Mouse (Mus musculus) forebrain, embryonic 10.5 days (tissue): Measurements from ENCODE around the gene Srsf5. TPM values are rescaled to one million over a fixed set of nuclear protein-coding genes. Genes with fewer than 3 reads are reported as not detected.

Source experiments
- DNase-seq: peaks from one replicate; pipeline ENCODE4 v3.0.0-alpha.2; 2017; ENCODE audit warnings: low spot score; ENCODE audit errors: extremely low spot score
- H3K27ac ChIP-seq: fragments of 300-500 bp; sonication (generic); 2 replicates; pipeline ENCODE4 v1.5.1; 2016; ENCODE audit warnings: mild to moderate bottlenecking
- H3K27me3 ChIP-seq: fragments of 300-500 bp; sonication (generic); 2 replicates; pipeline ENCODE4 v1.6.1; 2016; ENCODE audit warnings: mild to moderate bottlenecking; ENCODE audit not compliant: poor library complexity, severe bottlenecking
- H3K36me3 ChIP-seq: fragments of 300-500 bp; sonication (generic); replicated peaks from 2 replicates; pipeline ENCODE4 v1.6.1; 2016; ENCODE audit warnings: mild to moderate bottlenecking, moderate library complexity
- H3K4me1 ChIP-seq: fragments of 300-500 bp; sonication (generic); 2 replicates; pipeline ENCODE4 v1.6.1; 2016
- H3K4me3 ChIP-seq: fragments of 300-500 bp; sonication (generic); 2 replicates; pipeline ENCODE4 v1.5.1; 2016; ENCODE audit warnings: mild to moderate bottlenecking, moderate library complexity
- H3K9me3 ChIP-seq: fragments of 300-500 bp; sonication (generic); 2 replicates; pipeline ENCODE4 v1.6.1; 2016; ENCODE audit warnings: mild to moderate bottlenecking, moderate library complexity
- WGBS: fragments of 180-500 bp; shearing (Covaris S2); methylation state at CpG from one replicate; pipeline ENCODE4 v1.1.7; 2016; 5-methylcytosine and 5-hydroxymethylcytosine counted together
- polyA plus RNA-seq: library from polyadenylated mRNA; unstranded; fragments of >200 nt; fragmentation: Nextera tagmentation; extraction: Ambion mirVana; gene quantifications from 2 replicates; pipeline ENCODE4 v1.2.1, GENCODE M21; 2016

Srsf5 gene
- polyA plus RNA-seq, 1 experiment from 2014 or later: 563 TPM

DNA sequence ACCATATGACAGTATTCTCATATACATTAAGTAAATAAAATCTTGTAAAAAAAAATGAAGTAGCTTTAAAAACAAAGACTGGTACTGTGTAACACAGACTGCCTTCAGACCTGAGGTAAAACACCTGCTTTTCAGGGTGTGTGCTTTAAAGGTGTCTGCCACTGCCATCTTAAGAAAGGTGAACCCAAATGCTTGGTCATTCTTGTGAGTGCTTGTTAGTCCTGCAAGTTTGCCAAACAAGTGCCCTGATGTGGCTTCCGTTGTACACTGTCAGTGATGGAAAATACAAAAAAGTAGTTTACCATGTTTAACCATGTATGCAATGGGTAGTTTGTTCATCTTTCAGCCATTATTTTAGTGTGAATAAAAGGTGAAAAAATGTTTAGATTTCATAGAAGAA lies 7.2 kb downstream of the Srsf5 start:
- no peak for DNase-seq
- no peaks in the 10 kb centered on the region for H3K4me1 ChIP-seq
- no peak overlapping the region for H3K27ac ChIP-seq
- H3K9me3 ChIP-seq: no peaks in the 10 kb centered on the region
- peaks cover 100% of the 10 kb centered on the region for H3K36me3 ChIP-seq
- no peaks in the 10 kb centered on the region for H3K27me3 ChIP-seq
- WGBS: 98% methylated on average over 1 of the region's 1 CpGs
- no peak overlapping the region for H3K4me3 ChIP-seq

DNA sequence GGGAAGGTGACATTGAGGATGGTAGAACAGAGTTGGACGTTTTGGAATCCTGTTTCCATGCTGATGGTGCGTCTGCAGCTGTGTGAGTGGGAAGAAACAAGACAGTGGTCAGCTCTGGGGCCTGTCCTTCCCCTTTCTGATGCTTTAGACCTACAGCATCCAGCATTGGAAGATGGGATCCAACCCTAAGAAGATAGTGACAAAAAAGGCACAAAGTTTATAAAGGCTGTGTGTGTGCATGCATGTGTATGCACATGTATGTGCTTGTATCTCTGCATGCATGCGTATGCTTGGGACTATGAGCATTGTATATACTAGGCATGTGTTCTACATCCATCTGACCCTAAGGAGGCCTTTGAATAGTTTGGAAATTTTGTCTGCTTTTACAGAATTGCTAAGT lies 10.7 kb downstream of the Srsf5 start:
- no peak overlapping the region for H3K27ac ChIP-seq
- 91% methylated on average over 3 of the region's 3 CpGs for WGBS
- H3K27me3 ChIP-seq: no peaks in the 10 kb centered on the region
- H3K4me3 ChIP-seq: no peak overlapping the region
- no peaks in the 10 kb centered on the region for H3K9me3 ChIP-seq
- H3K4me1 ChIP-seq: no peaks in the 10 kb centered on the region
- no peak for DNase-seq
- peaks cover 98% of the 10 kb centered on the region for H3K36me3 ChIP-seq

DNA sequence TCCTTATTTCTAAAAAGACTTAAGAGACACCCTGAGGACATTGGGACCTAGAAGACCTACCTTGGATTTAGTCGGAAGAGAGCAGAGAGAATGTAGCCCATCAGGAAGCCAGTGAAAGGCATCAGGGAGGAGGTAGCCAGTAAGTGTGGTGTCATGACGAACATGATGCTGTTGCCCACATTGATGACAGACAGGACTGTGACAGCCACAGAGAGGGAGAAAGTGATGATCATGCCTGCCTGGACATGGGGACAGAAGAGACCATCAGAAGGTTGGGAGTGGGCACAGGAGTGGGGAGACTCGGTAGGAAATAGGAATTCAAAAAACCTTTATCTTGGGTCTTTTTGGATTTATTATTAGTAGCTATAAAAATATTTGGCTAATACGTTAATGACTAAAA lies 12.7 kb downstream of the Srsf5 start:
- Histone ChIP-seq H3K36me3 (peaks cover 89% of the 10 kb centered on the region), H3K4me1 (no peaks in the 10 kb centered on the region), H3K9me3 (no peaks in the 10 kb centered on the region), H3K4me3 (no peak overlapping the region), H3K27me3 (no peaks in the 10 kb centered on the region), H3K27ac (no peak overlapping the region)
- 91% methylated on average over 4 of the region's 4 CpGs for WGBS
- DNase-seq: no peak

DNA sequence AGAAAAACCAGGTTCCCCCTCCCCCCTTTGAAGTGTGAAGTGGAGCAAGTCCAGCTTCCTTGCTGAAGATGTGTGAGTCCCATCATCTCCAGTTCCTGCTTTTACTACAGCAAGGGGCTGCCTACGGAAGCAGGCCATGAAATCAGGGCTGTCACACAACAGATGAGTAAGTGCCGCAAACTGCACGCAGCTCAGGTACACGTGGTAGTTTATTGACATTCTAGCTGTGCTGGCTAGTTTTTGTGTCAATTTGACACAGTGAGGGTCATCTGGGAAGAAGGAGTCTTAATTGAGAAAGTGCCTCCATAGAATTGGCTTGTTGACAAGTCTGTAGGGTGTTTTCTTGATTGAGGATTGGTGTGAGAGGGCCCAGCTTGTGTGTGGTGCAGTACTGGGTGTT lies 17.3 kb downstream of the Srsf5 start:
- no peak overlapping the region for H3K4me3 ChIP-seq
- DNase-seq: no peak

DNA sequence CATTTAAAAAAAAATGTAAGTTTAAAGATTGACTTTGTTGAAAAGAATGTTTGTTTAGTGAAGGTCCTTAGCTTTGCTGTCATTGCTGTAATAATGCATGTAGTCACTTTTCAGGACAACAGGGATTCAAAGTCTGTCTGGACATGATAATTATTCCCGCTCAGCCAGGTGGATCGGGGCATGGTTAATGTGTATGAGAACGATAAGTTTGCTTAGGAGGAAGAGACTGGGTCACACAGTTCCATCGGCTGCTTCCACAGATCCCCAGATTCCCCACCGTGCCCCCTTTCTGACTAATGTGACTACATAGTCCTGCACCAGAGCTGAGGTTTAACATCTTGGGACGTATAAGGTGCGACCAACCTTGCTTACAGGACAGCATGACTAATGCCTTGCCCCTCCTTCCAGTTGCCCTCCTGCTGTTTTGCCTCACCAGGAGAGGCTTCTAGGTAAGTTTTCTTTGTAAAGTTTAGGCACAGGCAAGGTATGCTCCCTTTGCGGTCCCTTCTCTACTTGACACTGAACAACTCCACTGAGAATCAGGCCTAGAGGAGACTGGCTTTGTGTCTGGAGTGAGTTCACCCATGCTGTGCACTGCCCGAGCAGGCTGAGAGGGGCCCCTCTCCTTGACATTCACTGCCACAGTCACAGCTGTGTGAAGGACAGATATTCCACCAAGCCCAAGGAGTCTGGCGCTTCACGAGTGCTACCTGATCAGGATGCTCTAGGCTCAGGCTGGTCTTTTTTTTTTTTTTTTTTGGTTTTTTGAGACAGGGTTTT lies 20.9 kb downstream of the Srsf5 start:
- DNase-seq: no peak
- Histone ChIP-seq H3K4me1 (peaks cover 7% of the 10 kb centered on the region; the same call in 1 of the 2 replicates), H3K4me3 (no peak overlapping the region), H3K27ac (no peak overlapping the region), H3K27me3 (no peaks in the 10 kb centered on the region), H3K9me3 (no peaks in the 10 kb centered on the region), H3K36me3 (peaks cover 8% of the 10 kb centered on the region)
- 86% methylated on average over 11 of the region's 11 CpGs for whole genome bisulfite sequencing

More for the DNA sequence above, 17.3 kb downstream of the Srsf5 start:
- Histone ChIP-seq H3K27me3 (no peaks in the 10 kb centered on the region), H3K36me3 (peaks cover 43% of the 10 kb centered on the region), H3K27ac (no peak overlapping the region), H3K4me1 (no peaks in the 10 kb centered on the region), H3K9me3 (no peaks in the 10 kb centered on the region)
- 90% methylated on average over 4 of the region's 4 CpGs for WGBS

DNA sequence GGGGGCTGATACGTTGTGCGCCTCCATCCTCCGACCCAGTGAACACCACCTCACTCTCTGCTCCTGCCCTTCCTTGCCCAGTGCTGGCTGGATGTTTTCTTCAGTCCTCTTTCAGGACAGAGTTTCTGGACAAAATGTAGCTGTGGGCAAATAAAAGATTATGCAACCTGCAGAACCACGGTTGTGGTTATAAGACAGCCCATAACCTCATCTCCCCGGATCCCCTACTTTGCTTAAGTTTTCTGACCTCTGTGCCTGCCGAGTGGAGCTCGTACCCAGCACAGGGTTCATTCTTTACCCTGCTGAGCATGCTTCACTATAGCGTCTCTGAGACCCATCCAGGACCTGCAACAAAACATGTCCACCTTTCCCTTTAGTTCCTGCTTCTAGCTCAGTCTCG lies 22.6 kb downstream of the Srsf5 start:
- WGBS: 89% methylated on average over 9 of the region's 9 CpGs
- H3K36me3 ChIP-seq: no peaks in the 10 kb centered on the region
- H3K9me3 ChIP-seq: no peaks in the 10 kb centered on the region
- peaks cover 17% of the 10 kb centered on the region for H3K4me1 ChIP-seq
- DNase-seq: no peak
- no peak overlapping the region for H3K27ac ChIP-seq
- H3K4me3 ChIP-seq: no peak overlapping the region
- H3K27me3 ChIP-seq: no peaks in the 10 kb centered on the region

DNA sequence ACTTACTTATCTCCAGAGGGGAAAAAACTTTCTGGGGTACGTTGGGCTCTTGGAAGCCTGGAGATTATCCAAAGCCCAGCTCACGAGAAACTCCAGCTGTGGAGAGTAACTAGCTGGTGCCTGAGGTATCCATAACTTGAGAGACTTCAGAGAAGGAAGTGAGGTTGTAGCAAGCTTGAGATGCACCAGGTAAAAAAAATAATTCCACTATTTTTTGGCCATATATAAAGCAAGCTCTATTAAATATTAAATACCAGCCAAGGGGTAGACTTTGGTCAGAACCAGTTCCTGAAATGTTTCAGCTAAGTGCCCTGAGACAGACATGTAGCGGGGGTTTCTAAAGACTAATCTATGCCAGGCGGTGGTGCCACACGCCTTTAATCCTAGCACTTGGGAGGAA lies 23.3 kb downstream of the Srsf5 start, which contains the start of gene Slc10a1:
Gene Slc10a1, minus strand, starts transcription at position 101 of the 400 bp plus-strand sequence.
- no peaks in the 10 kb centered on the region for H3K36me3 ChIP-seq
- 93% methylated on average over 5 of the region's 5 CpGs for WGBS
- H3K27ac ChIP-seq: no peak within 1 kb of the TSS
- H3K27me3 ChIP-seq: no peaks in the 10 kb centered on the region
- H3K9me3 ChIP-seq: no peaks in the 10 kb centered on the region
- DNase-seq: no peak
- H3K4me1 ChIP-seq: peaks cover 17% of the 10 kb centered on the region
- no peak within 1 kb of the TSS for H3K4me3 ChIP-seq

DNA sequence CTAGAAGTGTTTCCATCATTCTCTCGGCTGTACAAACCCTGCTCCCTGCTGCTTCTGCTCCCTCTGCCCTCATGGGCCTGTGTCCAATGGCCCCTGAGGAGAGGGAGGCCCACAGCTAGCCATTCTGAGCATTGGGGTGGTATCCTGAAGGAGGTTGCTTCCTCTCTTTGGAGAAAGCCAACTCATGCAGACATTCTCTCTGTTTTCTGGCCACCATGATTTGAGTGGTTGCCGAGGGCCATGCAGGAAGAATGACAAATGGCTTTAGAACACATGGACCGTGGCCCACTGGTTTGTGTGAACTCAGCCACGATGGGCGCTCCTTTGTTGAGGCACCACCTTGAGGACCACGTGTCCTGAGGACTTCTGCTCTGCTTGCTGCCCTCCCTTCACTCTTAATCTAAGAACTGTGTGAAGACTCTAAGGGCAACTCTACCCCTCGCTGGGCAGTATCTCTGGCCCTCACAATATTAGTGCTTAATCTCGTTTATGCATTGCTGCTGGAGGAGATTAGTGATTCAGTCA lies 24.9 kb downstream of the Srsf5 start:
- DNase-seq: no peak
- Histone ChIP-seq H3K9me3 (no peaks in the 10 kb centered on the region), H3K27me3 (no peaks in the 10 kb centered on the region), H3K4me3 (no peak overlapping the region), H3K27ac (no peak overlapping the region), H3K4me1 (peaks cover 17% of the 10 kb centered on the region), H3K36me3 (no peaks in the 10 kb centered on the region)
- WGBS: 73% methylated on average over 8 of the region's 8 CpGs

DNA sequence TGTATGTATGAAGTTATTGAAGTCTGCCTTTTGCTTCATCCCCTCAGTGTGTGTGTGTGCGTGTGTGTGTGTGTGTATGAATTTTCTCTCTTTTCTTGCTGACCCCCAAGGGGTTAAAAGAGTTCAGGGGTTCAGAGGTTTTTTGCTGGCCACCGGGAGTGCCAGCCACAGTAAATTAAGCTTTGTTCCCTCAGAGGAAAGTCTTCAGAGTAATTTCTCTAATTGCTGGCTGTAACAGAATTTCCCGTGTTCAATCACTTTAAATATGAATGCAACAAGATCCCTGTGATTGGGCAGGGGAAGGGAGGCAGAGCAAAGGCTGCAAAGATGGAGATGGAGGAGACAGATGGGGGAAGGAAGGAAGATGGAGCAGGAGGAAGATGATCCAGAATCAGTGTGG lies 26.5 kb downstream of the Srsf5 start:
- DNase-seq: no peak
- Histone ChIP-seq H3K27me3 (no peaks in the 10 kb centered on the region), H3K4me3 (no peak overlapping the region), H3K27ac (no peak overlapping the region), H3K4me1 (peaks cover 17% of the 10 kb centered on the region), H3K9me3 (peaks cover 2% of the 10 kb centered on the region; the same call in 1 of the 2 replicates), H3K36me3 (no peaks in the 10 kb centered on the region)
- WGBS: 30% methylated on average over 3 of the region's 3 CpGs

DNA sequence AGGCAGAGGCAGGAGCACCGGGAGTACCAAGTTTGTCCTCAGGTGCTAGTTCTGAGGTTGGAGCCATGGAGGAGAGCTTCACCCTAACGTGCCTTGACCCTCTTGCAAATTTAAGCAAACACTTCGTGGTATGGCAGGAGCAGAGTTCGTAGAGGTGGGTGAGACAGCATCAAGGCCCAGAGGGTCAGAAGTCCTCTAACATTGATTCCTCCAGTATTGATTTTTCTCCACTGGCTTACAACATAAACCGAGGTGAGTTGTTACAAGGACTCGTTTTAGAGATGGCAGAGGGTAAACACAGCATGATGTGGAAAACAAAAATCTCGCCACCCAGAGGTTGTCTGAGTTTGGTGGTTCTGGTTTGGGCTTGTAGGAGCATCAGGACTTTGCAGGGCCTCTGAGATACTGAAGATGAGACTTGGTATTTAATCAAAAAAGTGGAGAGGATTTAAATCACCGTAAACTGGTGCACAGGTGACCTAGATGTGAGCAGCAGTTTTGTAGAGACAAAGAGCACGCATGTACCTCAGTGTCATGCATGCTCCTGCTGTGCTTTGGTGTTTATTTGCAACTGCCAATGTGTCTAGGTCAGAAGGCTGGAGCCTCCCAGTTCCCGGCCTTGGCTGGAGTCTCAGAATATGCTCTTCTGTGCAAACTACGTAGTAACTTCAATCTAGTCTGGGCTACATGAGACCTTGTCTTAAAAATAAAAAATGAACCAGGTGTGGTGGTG lies 30.8 kb downstream of the Srsf5 start:
- DNase-seq: no peak
- WGBS: 93% methylated on average over 11 of the region's 11 CpGs
- Histone ChIP-seq H3K4me1 (peaks cover 10% of the 10 kb centered on the region), H3K9me3 (peaks cover 2% of the 10 kb centered on the region; the same call in 1 of the 2 replicates), H3K27me3 (no peaks in the 10 kb centered on the region), H3K4me3 (no peak overlapping the region), H3K27ac (no peak overlapping the region), H3K36me3 (no peaks in the 10 kb centered on the region)

DNA sequence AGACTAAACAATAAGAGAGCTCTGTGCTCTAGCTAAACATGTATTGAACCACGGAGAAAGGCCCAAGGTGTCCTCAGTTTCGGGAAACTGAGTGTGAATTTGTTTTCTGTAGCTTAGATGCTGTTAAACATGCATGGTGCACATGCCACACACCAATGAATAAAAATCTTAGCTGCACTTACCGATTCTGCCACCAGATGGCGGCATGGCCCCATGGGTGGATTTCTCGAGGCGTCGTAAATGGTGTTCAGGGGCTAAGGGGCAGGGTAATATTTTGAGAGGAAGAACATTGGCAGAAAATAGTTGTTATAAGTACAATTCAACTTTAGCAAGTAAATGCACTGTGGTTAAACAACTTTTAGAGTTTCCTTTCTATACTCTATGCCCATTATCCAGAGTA lies 37.0 kb downstream of the Srsf5 start:
- no peak overlapping the region for H3K4me3 ChIP-seq
- no peaks in the 10 kb centered on the region; the same call in 1 of the 2 replicates for H3K27me3 ChIP-seq
- H3K27ac ChIP-seq: no peak overlapping the region
- DNase-seq: peak; percentile 80
- H3K4me1 ChIP-seq: no peaks in the 10 kb centered on the region
- no peaks in the 10 kb centered on the region for H3K36me3 ChIP-seq
- H3K9me3 ChIP-seq: no peaks in the 10 kb centered on the region
- 2% methylated on average over 7 of the region's 7 CpGs for WGBS

DNA sequence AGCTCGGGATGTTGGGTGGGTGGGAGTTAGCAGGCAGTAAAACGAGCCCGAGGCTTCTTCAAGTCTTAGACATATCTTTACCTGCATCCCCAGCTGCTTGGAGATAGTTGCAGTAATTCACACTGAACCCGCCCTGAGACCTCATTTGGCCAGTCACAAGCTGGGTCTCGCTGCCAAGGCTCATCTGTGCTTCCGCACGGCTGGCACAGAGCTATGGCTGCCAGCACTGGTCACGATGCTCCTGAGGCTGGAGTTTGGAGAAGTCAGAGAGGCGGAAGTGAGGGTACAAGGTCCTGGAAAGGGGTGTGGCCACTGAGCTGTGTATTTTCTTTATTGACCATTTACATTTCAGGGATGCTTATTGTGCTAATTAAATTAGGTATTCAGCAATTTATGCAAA lies 38.4 kb downstream of the Srsf5 start:
- no peak for DNase-seq
- no peak overlapping the region for H3K27ac ChIP-seq
- no peaks in the 10 kb centered on the region for H3K36me3 ChIP-seq
- no peaks in the 10 kb centered on the region for H3K9me3 ChIP-seq
- no peaks in the 10 kb centered on the region; the same call in 1 of the 2 replicates for H3K27me3 ChIP-seq
- 83% methylated on average over 9 of the region's 9 CpGs for WGBS
- H3K4me1 ChIP-seq: no peaks in the 10 kb centered on the region
- H3K4me3 ChIP-seq: no peak overlapping the region

DNA sequence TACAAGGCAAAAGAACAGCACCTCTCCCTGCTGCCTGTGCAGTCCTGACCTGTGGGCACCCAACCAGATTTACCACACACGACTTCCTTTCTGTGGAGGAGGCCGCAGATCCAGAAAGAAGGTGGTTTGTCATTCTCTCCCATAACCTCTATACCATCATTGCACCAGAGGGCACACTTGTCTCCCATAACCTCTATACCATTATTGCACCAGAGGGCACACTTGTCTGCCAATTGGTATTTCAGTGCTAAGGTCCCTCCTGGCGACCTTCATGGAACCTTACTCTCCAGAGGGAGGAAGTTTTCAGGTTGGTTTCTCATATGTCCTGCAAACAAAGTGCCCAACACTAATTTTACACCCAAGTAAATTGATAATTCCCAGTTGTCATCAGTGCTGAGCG lies 41.3 kb downstream of the Srsf5 start:
- Histone ChIP-seq H3K9me3 (no peaks in the 10 kb centered on the region), H3K4me1 (peaks cover 15% of the 10 kb centered on the region), H3K27ac (no peak overlapping the region), H3K27me3 (peaks cover 12% of the 10 kb centered on the region), H3K36me3 (no peaks in the 10 kb centered on the region), H3K4me3 (no peak overlapping the region)
- DNase-seq: no peak
- WGBS: 85% methylated on average over 4 of the region's 4 CpGs
